Mouse (Mus musculus) kidney, embryonic 16.5 days (tissue): ENCODE measurements around the gene Cyp46a1. TPM values are rescaled to one million over a fixed set of nuclear protein-coding genes. Genes with fewer than 3 reads are reported as not detected.

Experiments used
- ATAC-seq: fragments of 200-750 bp; cut with Nextera tagmentation; 2 replicates; pipeline ENCODE4 v1.8.0; 2017; ENCODE audit warnings: moderate TSS enrichment; ENCODE audit not compliant: low FRiP score, low TSS enrichment
- H3K27ac ChIP-seq: fragments of 300-500 bp; sonication (generic); 2 replicates; pipeline ENCODE4 v1.5.1; 2014; ENCODE audit warnings: low read length
- H3K27me3 ChIP-seq: fragments of 300-500 bp; sonication (generic); 2 replicates; pipeline ENCODE4 v1.6.1; 2014; ENCODE audit warnings: low read length, control low read depth, mixed read lengths; ENCODE audit not compliant: insufficient read depth
- H3K36me3 ChIP-seq: fragments of 300-500 bp; sonication (generic); 2 replicates; pipeline ENCODE4 v1.6.1; 2014; ENCODE audit warnings: low read length, control low read depth, mixed read lengths; ENCODE audit not compliant: insufficient read depth
- H3K4me1 ChIP-seq: fragments of 300-500 bp; sonication (generic); 2 replicates; pipeline ENCODE4 v1.6.1; 2014; ENCODE audit warnings: low read length, control low read depth, mixed read lengths; ENCODE audit not compliant: insufficient read depth
- H3K4me2 ChIP-seq: fragments of 300-500 bp; sonication (generic); replicated peaks from 2 replicates; pipeline ENCODE4 v1.6.1; 2014; ENCODE audit warnings: low read depth, low read length
- H3K4me3 ChIP-seq: fragments of 300-500 bp; sonication (generic); 2 replicates; pipeline ENCODE4 v1.5.1; 2014; ENCODE audit warnings: mild to moderate bottlenecking, low read length
- H3K9ac ChIP-seq: fragments of 300-500 bp; sonication (generic); replicated peaks from 2 replicates; pipeline ENCODE4 v1.6.1; 2014; ENCODE audit warnings: low read length
- H3K9me3 ChIP-seq: fragments of 300-500 bp; sonication (generic); 2 replicates; pipeline ENCODE4 v1.6.1; 2016; ENCODE audit warnings: low read length, control low read depth
- WGBS: fragments of 180-500 bp; shearing (Covaris S2); extraction: QIAGEN DNeasy Blood & Tissue Kit; methylation state at CpG from one replicate; pipeline ENCODE4 v1.1.7; 2014; 5-methylcytosine and 5-hydroxymethylcytosine counted together
- polyA plus RNA-seq: library from polyadenylated mRNA; unstranded; fragments of >200 nt; fragmentation: Nextera tagmentation; extraction: Ambion mirVana; gene quantifications from 2 replicates; pipeline ENCODE4 v1.2.1, GENCODE M21; 2015

The Cyp46a1 gene
- polyA plus RNA-seq, 1 experiment from 2014 or later = 11.8 TPM

- H3K4me3 ChIP-seq = no peak overlapping the region
- no peak overlapping the region for H3K9ac ChIP-seq
- no peak for ATAC-seq
- H3K27ac ChIP-seq = no peak overlapping the region
- H3K4me2 ChIP-seq = no peak overlapping the region
- H3K36me3 ChIP-seq = no peaks in the 10 kb centered on the region
- peaks cover 39% of the 10 kb centered on the region for H3K27me3 ChIP-seq
- 57% methylated on average over 5 of the region's 5 CpGs for WGBS
- peaks cover 7% of the 10 kb centered on the region for H3K4me1 ChIP-seq
- H3K9me3 ChIP-seq = no peaks in the 10 kb centered on the region
These were observed 7.8 kb upstream of the Cyp46a1 start for GRCm38 (mm10) chr12:108326401-108326800.

- peaks cover 12% of the 10 kb centered on the region for H3K4me1 ChIP-seq
- no peaks in the 10 kb centered on the region for H3K36me3 ChIP-seq
- H3K27ac ChIP-seq = no peak overlapping the region
- peak; percentile 21; the same call in 1 of the 2 replicates for ATAC-seq
- 2% methylated on average over 63 of the region's 66 CpGs for WGBS
- H3K4me3 ChIP-seq = peak overlapping the region; percentile 48
- H3K4me2 ChIP-seq = peak overlapping the region; percentile 71
- no peaks in the 10 kb centered on the region for H3K9me3 ChIP-seq
- peaks cover 41% of the 10 kb centered on the region for H3K27me3 ChIP-seq
- peak overlapping the region; percentile 20; the same call in 1 of the 2 replicates for H3K9ac ChIP-seq
These were observed 6.2 kb upstream of the Cyp46a1 start for GRCm38 (mm10) chr12:108327889-108328491.

- Histone ChIP-seq H3K4me3 (peak overlapping the region; percentile 75), H3K4me2 (peak overlapping the region; percentile 100), H3K9ac (peak overlapping the region; percentile 53), H3K27me3 (peaks cover 26% of the 10 kb centered on the region), H3K36me3 (no peaks in the 10 kb centered on the region), H3K9me3 (no peaks in the 10 kb centered on the region), H3K4me1 (peaks cover 18% of the 10 kb centered on the region), H3K27ac (0 out of 2 replicates have a peak overlapping the region, but pooled peaks have one; percentile 39)
- peak; percentile 55 for ATAC-seq
- WGBS = under 1% methylated on average over 16 of the region's 16 CpGs
These were observed 1.1 kb upstream of the Cyp46a1 start for GRCm38 (mm10) chr12:108333056-108333455.

- Histone ChIP-seq H3K4me1 (peaks cover 18% of the 10 kb centered on the region), H3K4me3 (peak overlapping the region; percentile 75), H3K27ac (peak overlapping the region; percentile 39; the same call in 1 of the 2 replicates), H3K9me3 (no peaks in the 10 kb centered on the region), H3K36me3 (no peaks in the 10 kb centered on the region), H3K27me3 (peaks cover 23% of the 10 kb centered on the region), H3K9ac (peak overlapping the region; percentile 53), H3K4me2 (peak overlapping the region; percentile 100)
- ATAC-seq = peak; percentile 54
- under 1% methylated on average over 22 of the region's 22 CpGs for WGBS
These were observed 699 bp upstream of the Cyp46a1 start for GRCm38 (mm10) chr12:108333481-108333882.

- Histone ChIP-seq H3K27me3 (peaks cover 13% of the 10 kb centered on the region), H3K4me3 (peak overlapping the region; percentile 75), H3K36me3 (no peaks in the 10 kb centered on the region), H3K9ac (peak overlapping the region; percentile 73), H3K4me2 (peak overlapping the region; percentile 100), H3K27ac (no peak overlapping the region), H3K9me3 (no peaks in the 10 kb centered on the region), H3K4me1 (peaks cover 24% of the 10 kb centered on the region)
- 1% methylated on average over 32 of the region's 32 CpGs for WGBS
- ATAC-seq = no peak; the same call in 1 of the 2 replicates
These were observed 348 bp downstream of the Cyp46a1 start for GRCm38 (mm10) chr12:108334529-108334928.

- WGBS = 18% methylated on average over 14 of the region's 14 CpGs
- no peak for ATAC-seq
- Histone ChIP-seq H3K9ac (peak overlapping the region; percentile 32), H3K27me3 (no peaks in the 10 kb centered on the region; the same call in 1 of the 2 replicates), H3K27ac (no peak overlapping the region), H3K4me1 (peaks cover 12% of the 10 kb centered on the region), H3K9me3 (no peaks in the 10 kb centered on the region), H3K4me2 (peak overlapping the region; percentile 42), H3K4me3 (0 out of 2 replicates have a peak overlapping the region, but pooled peaks have one; percentile 7), H3K36me3 (no peaks in the 10 kb centered on the region)
These were observed 4.5 kb downstream of the Cyp46a1 start for GRCm38 (mm10) chr12:108338572-108339190.

- Histone ChIP-seq H3K9me3 (no peaks in the 10 kb centered on the region), H3K27ac (no peak overlapping the region), H3K4me2 (no peak overlapping the region), H3K4me1 (peaks cover 8% of the 10 kb centered on the region), H3K36me3 (no peaks in the 10 kb centered on the region), H3K27me3 (peaks cover 30% of the 10 kb centered on the region), H3K9ac (no peak overlapping the region), H3K4me3 (no peak overlapping the region)
- WGBS = 83% methylated on average over 8 of the region's 8 CpGs
- ATAC-seq = no peak
These were observed 14.0 kb downstream of the Cyp46a1 start for GRCm38 (mm10) chr12:108348151-108348550.

GRCm38 (mm10) chr12:108349026-108349425, 14.8 kb downstream of the Cyp46a1 start:
- peaks cover 39% of the 10 kb centered on the region for H3K27me3 ChIP-seq
- H3K9ac ChIP-seq = no peak overlapping the region
- no peaks in the 10 kb centered on the region for H3K36me3 ChIP-seq
- 70% methylated on average over 5 of the region's 5 CpGs for WGBS
- no peak for ATAC-seq
- no peak overlapping the region for H3K4me2 ChIP-seq
- H3K4me3 ChIP-seq = no peak overlapping the region
- H3K9me3 ChIP-seq = no peaks in the 10 kb centered on the region
- no peak overlapping the region for H3K27ac ChIP-seq
- peaks cover 8% of the 10 kb centered on the region for H3K4me1 ChIP-seq

GRCm38 (mm10) chr12:108350931-108351330, 16.8 kb downstream of the Cyp46a1 start:
- no peak overlapping the region for H3K9ac ChIP-seq
- WGBS = 69% methylated on average over 10 of the region's 10 CpGs
- H3K4me1 ChIP-seq = peaks cover 8% of the 10 kb centered on the region
- no peaks in the 10 kb centered on the region for H3K36me3 ChIP-seq
- H3K27me3 ChIP-seq = peaks cover 44% of the 10 kb centered on the region
- no peak overlapping the region for H3K4me2 ChIP-seq
- H3K9me3 ChIP-seq = no peaks in the 10 kb centered on the region; the same call in 1 of the 2 replicates
- no peak overlapping the region for H3K4me3 ChIP-seq
- no peak overlapping the region for H3K27ac ChIP-seq
- no peak for ATAC-seq
